Mouse (Mus musculus) MEL (cell line): ENCODE data around the gene Osbpl9. TPM values are rescaled to one million over a fixed set of nuclear protein-coding genes. Genes with fewer than 3 reads are reported as not detected.

Experiments
- DNase-seq: peaks from one replicate; pipeline ENCODE4 v3.0.0; 2011; ENCODE audit warnings: low read depth, low spot score
- H3K27ac ChIP-seq: 2 replicates; pipeline ENCODE4 v1.5.1; 2012; ENCODE audit warnings: low read depth, mild to moderate bottlenecking, control low read depth, low read length, moderate library complexity; ENCODE audit not compliant: control insufficient read depth
- H3K27me3 ChIP-seq, 2 experiments: fragments of 150-350 bp in 1 of 2; sonication (generic) in 1 of 2; 2 replicates each; pipeline ENCODE4 v1.6.1; 2012; ENCODE audit warnings: low read length in 2 of 2, mild to moderate bottlenecking in 2 of 2, improper control_type of control experiment in 1 of 2, moderate library complexity in 1 of 2; ENCODE audit not compliant: insufficient read depth in 2 of 2, control insufficient read depth in 1 of 2
- H3K36me3 ChIP-seq, 2 experiments: 2 replicates each; pipeline ENCODE4 v1.6.1; 2012 to 2014; ENCODE audit warnings: low read length in 2 of 2, improper control_type of control experiment in 1 of 2, inconsistent platforms in 1 of 2, mild to moderate bottlenecking in 1 of 2; ENCODE audit not compliant: insufficient read depth in 2 of 2, control insufficient read depth in 1 of 2
- H3K4me1 ChIP-seq, 2 experiments: fragments of 150-350 bp in 1 of 2; sonication (generic) in 1 of 2; 2 replicates each; pipeline ENCODE4 v1.6.1; 2012; ENCODE audit warnings: low read length in 2 of 2, improper control_type of control experiment in 1 of 2, mild to moderate bottlenecking in 1 of 2; ENCODE audit not compliant: insufficient read depth in 2 of 2, control insufficient read depth in 1 of 2
- H3K4me3 ChIP-seq, 2 experiments: fragments of 150-350 bp in 1 of 2; sonication (generic) in 1 of 2; 2 replicates each; pipeline ENCODE4 v1.5.1; 2012; ENCODE audit warnings: low read depth in 2 of 2, low read length in 2 of 2, mild to moderate bottlenecking in 2 of 2, moderate library complexity in 2 of 2, control low read depth in 1 of 2, improper control_type of control experiment in 1 of 2; ENCODE audit not compliant: control insufficient read depth in 1 of 2, insufficient read depth in 1 of 2
- H3K79me2 ChIP-seq: 2 replicates; pipeline ENCODE4 v1.6.1; 2012; ENCODE audit warnings: mild to moderate bottlenecking, low read length, moderate library complexity; ENCODE audit not compliant: control insufficient read depth, poor library complexity, insufficient read depth
- H3K9ac ChIP-seq: 2 replicates; pipeline ENCODE4 v1.6.1; 2012; ENCODE audit warnings: low read depth, mild to moderate bottlenecking, control low read depth, low read length, moderate library complexity; ENCODE audit not compliant: control insufficient read depth, poor library complexity, severe bottlenecking
- H3K9me3 ChIP-seq: fragments of 150-350 bp; sonication (generic); replicated peaks from 2 replicates; pipeline ENCODE4 v1.6.1; 2012; ENCODE audit warnings: mild to moderate bottlenecking, low read length, improper control_type of control experiment, moderate library complexity; ENCODE audit not compliant: insufficient read depth
- BHLHE40 ChIP-seq: IDR thresholded peaks from 2 replicates; pipeline ENCODE4 v1.6.1; 2012; ENCODE audit warnings: low read depth, mild to moderate bottlenecking, inconsistent platforms, low read length, improper control_type of control experiment, borderline replicate concordance
- CHD1 ChIP-seq: IDR thresholded peaks from 2 replicates; pipeline ENCODE4 v1.6.1; 2012; ENCODE audit warnings: low read depth, mild to moderate bottlenecking, inconsistent platforms, low read length, improper control_type of control experiment
- ELF1 ChIP-seq: IDR thresholded peaks from 2 replicates; pipeline ENCODE4 v1.6.1; 2014; ENCODE audit warnings: low read depth, mild to moderate bottlenecking, inconsistent platforms, low read length, improper control_type of control experiment, moderate library complexity
- EP300 ChIP-seq, 2 experiments: IDR thresholded peaks; 2 replicates each; pipeline ENCODE4 v1.6.1; 2011; ENCODE audit warnings: improper control_type of control experiment in 2 of 2, low read length in 2 of 2, low read depth in 1 of 2, mild to moderate bottlenecking in 1 of 2
- MAFK ChIP-seq: IDR thresholded peaks from 2 replicates; pipeline ENCODE4 v1.6.1; 2011; ENCODE audit warnings: low read depth, mild to moderate bottlenecking, low read length, improper control_type of control experiment, borderline replicate concordance
- MAX ChIP-seq: IDR thresholded peaks from 2 replicates; pipeline ENCODE4 v1.6.1; 2011; ENCODE audit warnings: low read length, improper control_type of control experiment
- MAZ ChIP-seq: IDR thresholded peaks from 2 replicates; pipeline ENCODE4 v1.6.1; 2012; ENCODE audit warnings: low read depth, mild to moderate bottlenecking, inconsistent platforms, low read length, improper control_type of control experiment
- MEF2A ChIP-seq: IDR thresholded peaks from 2 replicates; pipeline ENCODE4 v1.6.1; 2014; ENCODE audit warnings: low read depth, mild to moderate bottlenecking, inconsistent platforms, low read length, improper control_type of control experiment; ENCODE audit not compliant: poor library complexity, insufficient replicate concordance, severe bottlenecking; ENCODE audit errors: extremely low read depth
- MXI1 ChIP-seq: IDR thresholded peaks from 2 replicates; pipeline ENCODE4 v1.6.1; 2011; ENCODE audit warnings: mild to moderate bottlenecking, low read depth, low read length, improper control_type of control experiment
- MYC ChIP-seq: IDR thresholded peaks from 2 replicates; pipeline ENCODE4 v1.6.1; 2011; ENCODE audit warnings: low read depth, mild to moderate bottlenecking, low read length, improper control_type of control experiment, moderate library complexity
- POLR2A ChIP-seq, 2 experiments: IDR thresholded peaks; 2 replicates each; pipeline ENCODE4 v1.6.1; 2011 to 2012; ENCODE audit warnings: low read length in 2 of 2, mild to moderate bottlenecking in 2 of 2, control low read depth in 1 of 2, improper control_type of control experiment in 1 of 2, low read depth in 1 of 2, moderate library complexity in 1 of 2; ENCODE audit not compliant: control insufficient read depth in 1 of 2, insufficient read depth in 1 of 2, poor library complexity in 1 of 2
- RCOR1 ChIP-seq: IDR thresholded peaks from 2 replicates; pipeline ENCODE4 v1.6.1; 2012; ENCODE audit warnings: low read depth, mild to moderate bottlenecking, inconsistent platforms, low read length, improper control_type of control experiment
- SMC3 ChIP-seq: IDR thresholded peaks from 2 replicates; pipeline ENCODE4 v1.6.1; 2011; ENCODE audit warnings: low read depth, low read length, improper control_type of control experiment
- TBP ChIP-seq: IDR thresholded peaks from 2 replicates; pipeline ENCODE4 v1.8.0; 2011; ENCODE audit warnings: low read depth, low read length, improper control_type of control experiment
- TCF12 ChIP-seq: IDR thresholded peaks from 2 replicates; pipeline ENCODE4 v1.6.1; 2014; ENCODE audit warnings: low read depth, mild to moderate bottlenecking, inconsistent platforms, low read length, improper control_type of control experiment, moderate library complexity
- UBTF ChIP-seq: IDR thresholded peaks from 2 replicates; pipeline ENCODE4 v1.6.1; 2012; ENCODE audit warnings: low read depth, mild to moderate bottlenecking, inconsistent platforms, low read length, improper control_type of control experiment, moderate library complexity, borderline replicate concordance; ENCODE audit not compliant: insufficient read depth
- polyA plus RNA-seq, 2 experiments: library from polyadenylated mRNA; stranded (reverse) in 1 of 2; unstranded in 1 of 2; fragments of >175 nt in 1 of 2; fragments of >200 nt in 1 of 2; gene quantifications; 2 replicates each; pipeline versions ENCODE4 v1.2.1 to v1.2.4; 2012; ENCODE audit warnings: low replicate concordance in 2 of 2, low read depth in 1 of 2; ENCODE audit not compliant: insufficient read length in 2 of 2, insufficient read depth in 1 of 2, missing spikeins in 1 of 2
- total RNA-seq: library from RNA; depleted of rRNA; stranded (reverse); fragments of 300-350 nt; gene quantifications from 2 replicates; pipeline ENCODE4 v1.2.3, GENCODE M21; 2012

The Osbpl9 gene
- total and polyA plus RNA-seq, 3 experiments: 14.9 to 42.6 TPM; not detected in 1

DNA sequence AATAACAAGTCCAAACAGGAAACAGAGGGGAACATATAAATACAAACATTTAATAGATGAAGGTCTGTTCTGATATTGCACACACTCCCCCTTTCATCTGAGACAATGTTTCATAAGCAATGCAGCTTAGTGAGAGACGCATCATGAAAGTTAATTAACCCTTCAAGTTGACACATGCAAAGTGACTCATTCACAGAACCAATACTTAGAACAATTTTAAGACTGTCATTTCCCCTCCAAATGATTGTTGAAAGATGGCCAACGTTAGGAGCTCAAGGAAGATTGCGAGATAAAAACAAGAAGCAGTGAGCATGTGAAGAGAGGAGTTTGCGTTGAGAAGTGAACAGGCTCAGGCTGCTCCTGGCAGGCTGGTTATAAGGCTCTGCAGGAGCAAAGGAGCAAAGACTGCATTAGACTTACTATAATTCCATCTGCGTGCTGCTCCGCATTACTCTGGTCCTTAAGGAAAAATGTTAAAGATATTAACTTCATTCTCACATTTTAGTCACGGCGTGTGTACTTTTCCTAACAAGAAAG is 110.8 kb downstream of the Osbpl9 start:
- Histone ChIP-seq H3K79me2 (no peaks in the 10 kb centered on the region), H3K4me3 (no peak overlapping the region), H3K9ac (no peak overlapping the region), H3K27ac (no peak overlapping the region), H3K4me1 (peaks cover 2 to 9% of the 10 kb centered on the region in 2 experiments; a peak in 2 of 4 replicates), H3K9me3 (no peaks in the 10 kb centered on the region), H3K27me3 (no peaks in the 10 kb centered on the region), H3K36me3 (peaks cover 0 to 14% of the 10 kb centered on the region in 2 experiments; a peak in 2 of 4 replicates)
- TF ChIP-seq CHD1: no peak
- no peak for TF ChIP-seq SMC3
- TF ChIP-seq TCF12: no peak
- no peak for TF ChIP-seq POLR2A (IDR thresholded peaks at IDR 0.05; ENCODE audit: control insufficient read depth in 1 of 2, insufficient read depth in 1 of 2, low read depth in 1 of 2, low read length in 2 of 2, poor library complexity in 1 of 2)
- TF ChIP-seq RCOR1: no peak
- TF ChIP-seq UBTF: no peak
- TF ChIP-seq BHLHE40: no peak
- no peak for TF ChIP-seq MAFK
- TF ChIP-seq EP300 (IDR thresholded peaks at IDR 0.05; ENCODE audit: low read depth in 1 of 2, low read length in 2 of 2): no peak
- TF ChIP-seq MAX: no peak
- no peak for DNase-seq

DNA sequence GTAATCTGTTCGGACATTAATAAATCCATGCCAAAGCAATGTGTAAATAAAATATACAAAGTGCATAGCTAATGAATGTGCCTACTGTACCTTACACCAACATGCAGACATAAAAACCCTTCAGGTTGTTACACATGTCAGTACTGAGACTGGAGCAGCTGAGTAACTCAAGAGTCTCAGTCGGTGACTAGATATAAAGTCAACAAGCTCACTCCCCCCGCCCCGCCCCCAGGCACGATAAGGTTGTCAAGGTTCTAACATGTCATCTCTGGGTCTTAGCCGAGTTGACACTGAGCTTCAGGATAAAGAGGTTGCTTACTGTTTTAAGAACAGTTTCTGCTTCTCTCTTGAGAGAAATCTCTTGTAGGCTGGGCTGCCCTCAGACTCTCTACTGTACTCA is 112.1 kb downstream of the Osbpl9 start:
- no peak overlapping the region for H3K27ac ChIP-seq
- H3K27me3 ChIP-seq: no peaks in the 10 kb centered on the region
- H3K79me2 ChIP-seq: no peaks in the 10 kb centered on the region
- H3K4me3 ChIP-seq: no peak overlapping the region
- H3K36me3 ChIP-seq: peaks cover 0 to 8% of the 10 kb centered on the region in 2 experiments; a peak in 3 of 4 replicates
- TF ChIP-seq MXI1 (peak; percentile 27; the same call in 1 of the 2 replicates), MYC (no peak), TCF12 (no peak)
- no peaks in the 10 kb centered on the region for H3K9me3 ChIP-seq
- H3K4me1 ChIP-seq: peaks cover 2 to 3% of the 10 kb centered on the region in 2 experiments; a peak in 1 of 4 replicates
- DNase-seq: peak; percentile 66
- no peak overlapping the region for H3K9ac ChIP-seq

DNA sequence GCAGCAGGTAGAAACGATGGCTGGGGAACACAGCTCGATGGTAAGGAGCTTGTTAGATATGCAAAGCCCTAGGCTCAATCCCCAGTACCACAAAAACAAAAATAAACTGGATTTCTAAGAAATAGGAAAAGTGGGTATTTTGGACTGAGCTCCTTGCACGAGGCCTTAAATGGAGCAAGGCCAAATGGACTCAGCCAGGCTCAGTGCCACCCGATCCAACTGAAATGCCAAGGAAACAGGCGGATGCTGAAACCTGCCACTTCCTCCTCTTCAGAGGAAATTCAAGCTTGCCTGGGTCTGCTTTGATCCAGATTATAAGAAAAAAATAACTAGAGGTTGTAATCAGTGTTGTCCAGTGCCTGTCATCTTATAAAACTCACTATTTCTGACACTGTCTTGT is 112.9 kb downstream of the Osbpl9 start:
- no peak for DNase-seq
- H3K9ac ChIP-seq: no peak overlapping the region
- H3K4me3 ChIP-seq: no peak overlapping the region
- TF ChIP-seq MAFK: no peak
- no peak for TF ChIP-seq MAZ
- no peak for TF ChIP-seq ELF1
- no peak for TF ChIP-seq TBP
- no peak for TF ChIP-seq MEF2A
- no peaks in the 10 kb centered on the region for H3K27me3 ChIP-seq
- H3K79me2 ChIP-seq: no peaks in the 10 kb centered on the region
- no peaks in the 10 kb centered on the region for H3K9me3 ChIP-seq
- H3K4me1 ChIP-seq: 0 out of 4 replicates have a peak, but pooled peaks cover 0 to 2% of the 10 kb centered on the region in 2 experiments
- H3K36me3 ChIP-seq: peaks cover 0 to 7% of the 10 kb centered on the region in 2 experiments; a peak in 3 of 4 replicates
- no peak overlapping the region for H3K27ac ChIP-seq
